Mouse (Mus musculus) adrenal gland, postnatal 14 days (tissue): Measurements from ENCODE around the gene Tnfsf13b. TPM values are rescaled to one million over a fixed set of nuclear protein-coding genes. Genes with fewer than 3 reads are reported as not detected.
A peak's percentile ranks its signal among the peaks of the same experiment; 100 is the strongest.

Source experiments
- DNase-seq: peaks from one replicate; pipeline ENCODE4 v3.0.0; 2021; ENCODE audit warnings: mixed read lengths
- total RNA-seq: library from RNA; stranded (reverse); gene quantifications from 2 replicates; pipeline ENCODE4 v1.2.3, GENCODE M21; 2021

The Tnfsf13b gene
- total RNA-seq, 1 experiment from 2014 or later, result 2.3 TPM

DNA sequence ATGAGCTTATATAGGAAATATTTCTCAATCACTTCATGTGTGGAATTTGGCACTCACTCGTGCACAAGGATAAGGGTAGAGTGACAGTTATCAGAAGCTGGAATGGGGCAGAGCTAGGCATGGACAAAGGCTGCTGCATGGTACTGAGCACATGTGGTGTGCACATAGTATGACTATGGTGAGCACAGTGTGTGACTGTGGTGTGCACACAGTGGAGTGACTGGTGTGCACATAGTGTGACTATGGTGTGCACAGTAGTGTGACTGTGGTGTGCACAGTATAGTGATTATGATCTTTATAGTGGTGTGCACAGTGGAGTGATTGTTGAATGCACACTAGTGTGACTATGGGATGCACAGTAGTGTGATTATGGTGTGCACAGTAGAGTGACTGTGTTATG is 39.5 kb downstream of the Tnfsf13b start:
- no peak for DNase-seq

DNA sequence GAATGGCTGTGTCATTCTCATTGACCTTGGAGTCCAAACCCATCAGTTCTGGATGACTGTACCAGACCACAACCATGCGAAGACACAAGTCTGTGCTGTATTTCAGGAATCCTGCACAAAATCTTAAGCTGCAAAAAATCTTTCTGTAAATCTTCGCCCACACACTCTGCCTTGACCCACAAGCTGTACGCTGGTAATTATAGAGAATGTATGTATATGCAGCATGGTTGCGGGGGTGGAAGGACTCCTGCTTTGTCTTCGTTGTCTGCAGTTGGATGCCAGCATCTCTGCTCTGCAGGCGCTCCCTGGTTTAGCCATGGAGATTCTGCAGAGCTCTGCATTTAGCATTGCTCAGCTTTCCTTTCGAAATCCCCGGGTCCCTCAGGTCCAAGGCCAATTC is 42.9 kb downstream of the Tnfsf13b start:
- DNase-seq, result peak; percentile 29

DNA sequence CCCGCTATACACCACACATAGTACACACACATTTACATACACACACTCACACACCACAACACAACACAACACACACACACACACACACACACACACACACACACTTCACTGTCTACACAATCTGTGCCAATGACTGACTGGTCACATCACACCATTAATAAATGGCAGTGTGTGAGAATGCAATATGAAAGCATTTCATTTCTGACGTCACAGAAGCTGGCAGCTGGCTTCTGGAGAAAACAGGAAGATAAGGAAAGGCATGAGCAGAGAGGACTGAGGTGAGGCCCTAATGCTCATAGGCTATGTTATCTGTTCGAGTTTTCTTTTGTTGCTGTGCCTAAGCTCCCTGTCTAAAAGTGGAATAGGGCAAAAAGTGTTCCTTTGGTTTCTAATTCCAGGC is 45.3 kb downstream of the Tnfsf13b start:
- DNase-seq, result no peak

DNA sequence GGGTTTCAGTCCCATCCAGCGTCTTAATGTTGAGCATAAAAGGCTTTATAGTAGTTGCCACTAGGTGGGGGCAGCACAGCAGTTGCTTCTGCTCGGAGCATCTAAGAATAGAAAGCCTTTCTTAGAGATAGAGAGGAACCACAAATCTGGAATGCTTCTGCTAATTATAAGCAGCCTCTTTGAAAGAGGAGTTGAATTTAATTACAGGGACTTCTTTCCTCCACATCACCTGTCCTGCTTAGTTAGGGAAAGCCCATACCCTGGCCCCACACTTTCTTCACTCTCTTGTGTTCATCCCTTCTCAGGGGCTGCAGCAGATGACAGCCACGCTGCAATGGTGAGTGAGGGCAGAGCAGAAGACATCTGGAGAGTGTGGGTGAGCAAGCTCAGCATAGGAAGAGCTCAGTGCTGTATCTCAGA is 47.3 kb downstream of the Tnfsf13b start:
- DNase-seq, result no peak

DNA sequence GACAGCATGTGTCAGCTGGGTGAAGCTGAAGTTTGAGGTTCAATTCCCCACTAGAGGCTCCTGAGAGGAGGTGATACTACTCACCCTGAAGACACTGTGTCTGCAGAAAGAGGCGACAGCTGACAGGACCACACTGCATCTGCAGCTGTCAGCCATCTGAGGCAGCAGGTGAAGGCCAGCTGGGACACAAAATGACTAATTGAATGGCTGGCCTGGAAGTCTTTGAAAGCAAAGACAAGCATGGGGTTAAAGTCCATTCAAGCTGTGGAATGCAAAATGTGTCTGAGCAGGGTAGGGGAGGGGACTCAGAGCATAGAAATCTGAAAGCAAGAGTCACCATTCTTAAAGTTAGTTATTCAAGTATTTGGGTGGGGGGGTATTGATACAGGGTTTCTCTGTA is 54.7 kb downstream of the Tnfsf13b start:
- no peak for DNase-seq

DNA sequence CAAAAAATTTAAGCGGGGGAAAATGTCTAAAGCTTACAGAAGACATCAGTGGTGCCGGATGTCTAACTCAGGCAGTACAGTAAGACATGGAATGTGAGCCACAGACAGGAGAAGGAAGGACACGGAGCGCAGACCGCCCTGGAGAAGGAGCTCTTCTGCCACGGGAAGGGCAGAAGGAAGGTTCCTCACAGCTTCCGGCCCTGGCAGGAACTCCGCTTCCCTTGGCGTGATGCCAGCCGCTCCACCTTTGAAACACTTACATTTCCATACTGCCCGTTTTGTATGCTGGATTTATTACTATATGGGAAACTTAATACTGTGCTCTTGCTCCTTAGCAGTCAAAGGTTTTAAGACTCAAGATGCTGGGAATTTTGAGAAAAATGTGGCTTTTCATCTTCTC is 60.6 kb downstream of the Tnfsf13b start:
- no peak for DNase-seq

DNA sequence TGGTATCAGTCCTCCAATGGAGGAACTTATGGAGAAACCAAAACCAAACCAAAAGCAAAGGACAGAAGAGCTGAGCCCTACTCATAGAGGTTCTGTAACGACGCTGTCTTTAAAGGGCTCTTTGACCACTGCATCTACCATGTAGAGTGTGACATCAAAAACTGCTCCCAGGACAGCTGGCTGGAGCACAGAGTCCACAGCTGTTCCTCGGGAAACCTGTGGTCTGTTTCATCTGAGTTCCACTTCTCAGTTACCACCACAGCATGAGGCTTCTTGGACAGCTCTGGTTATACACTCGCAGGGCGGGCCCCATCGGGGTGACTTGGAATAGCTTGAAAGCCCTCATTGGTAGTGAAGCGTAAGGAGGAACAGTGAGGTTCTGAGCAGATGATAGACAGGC is 61.5 kb downstream of the Tnfsf13b start:
- DNase-seq, result no peak

DNA sequence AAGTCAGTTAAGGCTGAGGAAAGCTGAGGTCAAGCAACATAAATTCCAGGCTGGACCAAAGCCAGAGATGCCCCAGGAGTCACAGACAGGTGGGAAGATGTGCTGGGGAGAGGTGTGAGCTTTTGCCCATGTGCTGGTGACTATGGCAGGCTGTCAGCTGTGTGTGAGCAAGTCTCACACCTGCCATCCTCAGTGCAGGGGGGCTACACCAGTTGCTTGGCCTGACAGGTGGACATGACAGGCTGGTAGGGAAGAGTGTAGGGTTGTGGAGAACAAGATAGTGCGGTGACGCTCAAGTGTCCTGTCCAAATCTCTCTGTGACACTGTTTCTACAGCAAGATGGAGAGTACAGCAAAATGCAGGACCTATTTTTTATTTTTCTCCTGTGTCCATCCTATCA is 66.1 kb downstream of the Tnfsf13b start:
- DNase-seq, result no peak

Other genes starting within 250 kb of the Tnfsf13b start
- 7.4 and 9.3 TPM in 2 replicates for gene Fam155a, start 235.3 kb upstream of the Tnfsf13b start, total RNA-seq
- gene Gm10217, start 142.2 kb upstream of the Tnfsf13b start, total RNA-seq, result not detected in 2 replicates
- gene Lig4, start 28.8 kb upstream of the Tnfsf13b start, total RNA-seq, result 6.1 and 6.6 TPM in 2 replicates
- gene Abhd13, start 28.8 kb upstream of the Tnfsf13b start, total RNA-seq, result 19.2 and 20.7 TPM in 2 replicates
- gene Myo16, start 147.4 kb downstream of the Tnfsf13b start, total RNA-seq, result 0.53 TPM in 1 of 2 replicates, not detected in the other